Mouse (Mus musculus): ENCODE results near the gene Erg. TPM values are rescaled to one million over a fixed set of nuclear protein-coding genes. Genes with fewer than 3 reads are reported as not detected.
A peak's percentile ranks its signal among the peaks of the same experiment; 100 is the strongest.

Gene Erg
- total RNA-seq, 2 experiments from 2014 or later = 8.4 to 8.8 TPM

- DNase-seq (ENCODE audit: low spot score in 2 of 2) = no peak
- intact Hi-C loops (cut with DNase I) = no loop called here
Measured at GRCm38 (mm10) chr16:95415372-95415771, 171.0 kb downstream of the Erg start.

GRCm38 (mm10) chr16:95413401-95413959 lies 172.9 kb downstream of the Erg start:
- intact Hi-C loops (cut with DNase I) = no loop called here
- DNase-seq (ENCODE audit: low spot score in 2 of 2) = no peak

GRCm38 (mm10) chr16:95408096-95408495 lies 178.3 kb downstream of the Erg start:
- DNase-seq (ENCODE audit: low spot score in 2 of 2) = peak in 1 of 2 experiments; percentile 52
- intact Hi-C loops (cut with DNase I) = no loop called here

GRCm38 (mm10) chr16:95405496-95405895 lies 180.9 kb downstream of the Erg start:
- intact Hi-C loops (cut with DNase I) = no loop called here
- DNase-seq (ENCODE audit: low spot score in 2 of 2) = no peak

- DNase-seq (ENCODE audit: low spot score in 2 of 2) = no peak
- intact Hi-C loops (cut with DNase I) = no loop called here
Measured at GRCm38 (mm10) chr16:95403453-95403852, 182.9 kb downstream of the Erg start.

GRCm38 (mm10) chr16:95401869-95402268 lies 184.5 kb downstream of the Erg start:
- intact Hi-C loops (cut with DNase I) = no loop called here
- DNase-seq (ENCODE audit: low spot score in 2 of 2) = no peak

- DNase-seq (ENCODE audit: low spot score in 2 of 2) = peak; percentile 59
- intact Hi-C loops (cut with DNase I) = no loop called here
Measured at GRCm38 (mm10) chr16:95398761-95399343, 187.5 kb downstream of the Erg start.

GRCm38 (mm10) chr16:95390787-95391186 lies 195.6 kb downstream of the Erg start:
- intact Hi-C loops (cut with DNase I) = no loop called here
- no peak for DNase-seq (ENCODE audit: low spot score in 2 of 2)

GRCm38 (mm10) chr16:95388811-95389529 lies 197.4 kb downstream of the Erg start:
- intact Hi-C loops (cut with DNase I) = no loop called here
- DNase-seq (ENCODE audit: low spot score in 2 of 2) = no peak

GRCm38 (mm10) chr16:95388292-95388691 lies 198.1 kb downstream of the Erg start:
- intact Hi-C loops (cut with DNase I) = no loop called here
- no peak for DNase-seq (ENCODE audit: low spot score in 2 of 2)

- DNase-seq (ENCODE audit: low spot score in 2 of 2) = no peak
Measured at GRCm38 (mm10) chr16:95387008-95387407, 199.4 kb downstream of the Erg start.

GRCm38 (mm10) chr16:95385299-95385973 lies 201.0 kb downstream of the Erg start:
- intact Hi-C loops (cut with DNase I) = no loop called here
- DNase-seq (ENCODE audit: low spot score in 2 of 2) = no peak

More at GRCm38 (mm10) chr16:95387008-95387407, 199.4 kb downstream of the Erg start:
- intact Hi-C loops (cut with DNase I) = no loop called here

GRCm38 (mm10) chr16:95384590-95385148 lies 201.7 kb downstream of the Erg start:
- intact Hi-C loops (cut with DNase I) = no loop called here
- DNase-seq (ENCODE audit: low spot score in 2 of 2) = no peak

- intact Hi-C loops (cut with DNase I) = no loop called here
- no peak for DNase-seq (ENCODE audit: low spot score in 2 of 2)
Measured at GRCm38 (mm10) chr16:95382251-95382650, 204.1 kb downstream of the Erg start.

GRCm38 (mm10) chr16:95376834-95377233 lies 209.6 kb downstream of the Erg start:
- DNase-seq (ENCODE audit: low spot score in 2 of 2) = no peak
- intact Hi-C loops (cut with DNase I) = no loop called here

GRCm38 (mm10) chr16:95376364-95376763 lies 210.0 kb downstream of the Erg start:
- intact Hi-C loops (cut with DNase I) = no loop called here
- DNase-seq (ENCODE audit: low spot score in 2 of 2) = no peak

- intact Hi-C loops (cut with DNase I) = no loop called here
Measured at GRCm38 (mm10) chr16:95374646-95375045, 211.7 kb downstream of the Erg start.

GRCm38 (mm10) chr16:95372960-95373359 lies 213.4 kb downstream of the Erg start:
- intact Hi-C loops (cut with DNase I) = no loop called here
- no peak for DNase-seq (ENCODE audit: low spot score in 2 of 2)

More at GRCm38 (mm10) chr16:95374646-95375045, 211.7 kb downstream of the Erg start:
- no peak for DNase-seq (ENCODE audit: low spot score in 2 of 2)

GRCm38 (mm10) chr16:95371713-95372112 lies 214.7 kb downstream of the Erg start:
- DNase-seq (ENCODE audit: low spot score in 2 of 2) = no peak
- intact Hi-C loops (cut with DNase I) = no loop called here
